Mouse (Mus musculus): ENCODE data around the gene Parp11. TPM values are rescaled to one million over a fixed set of nuclear protein-coding genes. Genes with fewer than 3 reads are reported as not detected.

Gene Parp11
- polyA plus RNA-seq, 1 experiment, result 25.4 TPM

DNA sequence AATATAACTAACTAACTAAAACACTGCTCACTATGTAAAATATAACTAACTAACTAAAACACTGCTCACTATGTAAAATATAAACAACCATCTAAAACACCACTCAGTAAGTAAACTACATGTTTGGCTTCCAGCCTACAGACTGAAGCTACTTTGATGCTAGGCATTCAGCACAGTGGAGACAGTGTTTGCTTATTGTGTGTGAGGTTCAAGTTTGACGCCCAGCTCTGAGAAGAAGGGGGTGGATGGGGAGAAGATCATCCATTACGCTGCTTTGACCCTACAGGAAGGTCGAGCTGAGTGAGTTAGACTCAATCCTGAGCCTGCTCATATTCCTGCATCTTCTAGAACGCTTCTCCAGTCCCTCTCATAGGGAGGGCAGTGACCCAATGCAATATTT is 4.1 kb upstream of the Parp11 start:
- Histone ChIP-seq H3K9ac (ENCODE audit: low read depth, poor library complexity, severe bottlenecking) (no peak overlapping the region), H3K4me3 (ENCODE audit: low read depth, low read length) (no peak overlapping the region), H3K27me3 (ENCODE audit: control insufficient read depth, insufficient read depth, low read length, poor library complexity, severe bottlenecking) (no peaks in the 10 kb centered on the region), H3K36me3 (ENCODE audit: control insufficient read depth, insufficient read depth, low read length, poor library complexity, severe bottlenecking) (no peaks in the 10 kb centered on the region), H3K27ac (ENCODE audit: insufficient read depth, low read length) (no peak overlapping the region), H3K9me3 (replicated peaks; ENCODE audit: control insufficient read depth, insufficient read depth, low read length, poor library complexity, severe bottlenecking) (no peaks in the 10 kb centered on the region), H3K4me1 (ENCODE audit: control insufficient read depth, insufficient read depth, low read length) (no peaks in the 10 kb centered on the region)
- TF ChIP-seq POLR2A (IDR thresholded peaks at IDR 0.05; ENCODE audit: insufficient read depth, low read length) (no peak), EP300 (IDR thresholded peaks at IDR 0.05; ENCODE audit: insufficient read depth, low read depth, low read length) (no peak), CTCF (IDR thresholded peaks at IDR 0.05; ENCODE audit: low read depth, low read length) (no peak)

DNA sequence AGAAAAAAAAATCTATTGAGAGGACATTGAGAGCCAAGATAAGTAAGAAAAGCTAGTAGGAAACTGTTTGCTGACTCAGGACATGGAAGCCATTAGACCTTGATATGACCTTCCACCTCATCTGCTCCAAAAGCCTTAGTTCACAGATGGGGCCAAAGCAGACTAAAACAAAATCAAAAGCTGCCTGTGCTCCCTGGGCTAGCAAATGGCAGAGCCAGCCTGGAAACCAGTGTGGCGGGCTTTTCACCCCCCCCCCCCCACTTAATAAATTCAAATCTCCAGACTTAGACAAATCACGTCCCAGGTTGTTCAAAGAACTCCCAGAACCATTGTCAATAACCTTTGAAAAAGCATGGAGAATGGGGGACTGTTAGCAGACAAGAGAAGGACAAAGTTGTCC is 2.7 kb upstream of the Parp11 start:
- Histone ChIP-seq H3K36me3 (ENCODE audit: control insufficient read depth, insufficient read depth, low read length, poor library complexity, severe bottlenecking) (no peaks in the 10 kb centered on the region), H3K27ac (ENCODE audit: insufficient read depth, low read length) (no peak overlapping the region), H3K9ac (ENCODE audit: low read depth, poor library complexity, severe bottlenecking) (no peak overlapping the region), H3K27me3 (ENCODE audit: control insufficient read depth, insufficient read depth, low read length, poor library complexity, severe bottlenecking) (no peaks in the 10 kb centered on the region; the same call in 1 of the 2 replicates), H3K4me3 (ENCODE audit: low read depth, low read length) (no peak overlapping the region), H3K9me3 (replicated peaks; ENCODE audit: control insufficient read depth, insufficient read depth, low read length, poor library complexity, severe bottlenecking) (no peaks in the 10 kb centered on the region), H3K4me1 (ENCODE audit: control insufficient read depth, insufficient read depth, low read length) (no peaks in the 10 kb centered on the region)
- TF ChIP-seq CTCF (IDR thresholded peaks at IDR 0.05; ENCODE audit: low read depth, low read length) (no peak), EP300 (IDR thresholded peaks at IDR 0.05; ENCODE audit: insufficient read depth, low read depth, low read length) (no peak), POLR2A (IDR thresholded peaks at IDR 0.05; ENCODE audit: insufficient read depth, low read length) (no peak)

DNA sequence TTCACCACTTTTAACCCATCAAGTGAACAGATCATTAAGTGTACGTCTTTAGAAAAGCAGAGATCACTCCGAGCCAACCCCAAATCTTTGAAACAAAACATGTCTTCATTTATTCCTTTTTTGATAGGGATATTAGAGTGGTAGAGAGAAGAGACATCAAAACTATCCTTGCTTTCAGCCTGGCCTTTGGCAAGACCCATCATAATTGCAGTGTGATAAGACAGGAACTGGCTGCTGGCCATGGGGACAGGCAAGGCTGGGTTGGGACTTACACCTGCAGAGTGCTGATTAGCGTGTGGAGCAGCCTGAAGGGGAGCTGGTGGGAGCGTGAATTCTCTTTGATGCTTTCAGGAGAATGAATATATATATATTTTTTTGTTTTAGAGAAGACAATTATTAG is 2.2 kb upstream of the Parp11 start:
- TF ChIP-seq CTCF (IDR thresholded peaks at IDR 0.05; ENCODE audit: low read depth, low read length), result no peak
- no peak for TF ChIP-seq POLR2A (IDR thresholded peaks at IDR 0.05; ENCODE audit: insufficient read depth, low read length)
- no peak for TF ChIP-seq EP300 (IDR thresholded peaks at IDR 0.05; ENCODE audit: insufficient read depth, low read depth, low read length)
- Histone ChIP-seq H3K9me3 (replicated peaks; ENCODE audit: control insufficient read depth, insufficient read depth, low read length, poor library complexity, severe bottlenecking) (no peaks in the 10 kb centered on the region), H3K9ac (ENCODE audit: low read depth, poor library complexity, severe bottlenecking) (no peak overlapping the region), H3K4me3 (ENCODE audit: low read depth, low read length) (no peak overlapping the region), H3K4me1 (ENCODE audit: control insufficient read depth, insufficient read depth, low read length) (no peaks in the 10 kb centered on the region), H3K27me3 (ENCODE audit: control insufficient read depth, insufficient read depth, low read length, poor library complexity, severe bottlenecking) (no peaks in the 10 kb centered on the region; the same call in 1 of the 2 replicates), H3K36me3 (ENCODE audit: control insufficient read depth, insufficient read depth, low read length, poor library complexity, severe bottlenecking) (no peaks in the 10 kb centered on the region), H3K27ac (ENCODE audit: insufficient read depth, low read length) (no peak overlapping the region)

DNA sequence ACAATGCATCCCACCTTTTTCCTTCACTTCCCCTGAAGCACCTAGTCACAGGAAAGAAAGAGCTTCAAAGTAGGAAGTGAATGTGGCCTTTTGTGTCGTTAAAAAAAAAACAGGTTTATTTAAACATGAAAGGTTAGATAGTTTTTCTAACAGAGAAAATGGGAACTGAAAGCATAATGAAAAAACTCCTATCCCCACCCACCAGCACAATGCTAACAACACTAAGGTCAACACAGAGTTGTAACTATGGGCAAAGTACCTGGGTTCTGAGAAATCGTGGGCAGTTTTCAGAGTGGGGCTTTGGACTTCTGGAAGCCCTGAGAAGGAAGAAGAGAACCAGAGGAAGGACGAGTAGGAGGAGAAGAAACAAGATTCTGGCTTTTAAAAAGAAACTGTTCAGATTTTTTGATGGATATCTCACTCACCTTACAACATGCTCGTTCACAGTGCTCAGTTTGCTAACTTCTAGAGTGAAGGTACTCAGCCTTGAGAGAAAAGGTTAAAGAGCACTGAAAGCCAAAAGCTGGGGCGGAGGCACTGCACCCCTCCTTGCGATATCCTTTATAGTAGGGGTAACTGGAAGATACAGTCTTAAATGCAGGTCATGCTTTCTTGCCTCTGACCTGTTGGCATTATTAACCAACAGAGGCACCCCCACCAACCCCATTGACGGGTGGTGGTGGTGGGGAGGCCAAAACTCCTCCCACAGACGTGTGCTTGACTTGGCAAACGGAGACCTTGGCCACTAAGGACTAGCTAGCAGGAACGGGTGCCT is 1.2 kb downstream of the Parp11 start:
- no peaks in the 10 kb centered on the region for H3K4me1 ChIP-seq (ENCODE audit: control insufficient read depth, insufficient read depth, low read length)
- TF ChIP-seq EP300 (IDR thresholded peaks at IDR 0.05; ENCODE audit: insufficient read depth, low read depth, low read length) (no peak), POLR2A (IDR thresholded peaks at IDR 0.05; ENCODE audit: insufficient read depth, low read length) (no peak), CTCF (IDR thresholded peaks at IDR 0.05; ENCODE audit: low read depth, low read length) (no peak)
- no peak overlapping the region for H3K4me3 ChIP-seq (ENCODE audit: low read depth, low read length)
- no peak overlapping the region for H3K9ac ChIP-seq (ENCODE audit: low read depth, poor library complexity, severe bottlenecking)
- no peaks in the 10 kb centered on the region; the same call in 1 of the 2 replicates for H3K27me3 ChIP-seq (ENCODE audit: control insufficient read depth, insufficient read depth, low read length, poor library complexity, severe bottlenecking)
- H3K36me3 ChIP-seq (ENCODE audit: control insufficient read depth, insufficient read depth, low read length, poor library complexity, severe bottlenecking), result no peaks in the 10 kb centered on the region
- no peaks in the 10 kb centered on the region for H3K9me3 ChIP-seq (replicated peaks; ENCODE audit: control insufficient read depth, insufficient read depth, low read length, poor library complexity, severe bottlenecking)
- no peak overlapping the region for H3K27ac ChIP-seq (ENCODE audit: insufficient read depth, low read length)

DNA sequence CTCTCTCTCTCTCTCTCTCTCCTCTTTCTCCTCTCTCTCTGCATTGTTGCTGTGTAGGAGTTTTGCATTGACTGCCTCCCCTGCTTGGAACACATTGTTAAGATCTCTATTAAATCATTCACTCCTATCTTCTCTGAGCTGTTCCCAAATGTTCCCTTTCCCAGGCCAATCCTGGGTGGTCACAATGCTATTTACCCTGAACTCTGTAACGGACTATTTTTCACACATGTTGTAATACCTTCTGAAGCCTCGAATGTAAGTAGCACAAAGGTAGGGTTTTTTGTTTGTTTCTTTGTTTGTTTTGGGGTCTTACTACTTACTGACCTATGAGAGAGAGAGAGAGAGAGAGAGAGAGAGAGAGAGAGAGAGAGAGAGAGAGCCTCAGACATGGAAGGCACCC is 2.2 kb downstream of the Parp11 start:
- H3K9ac ChIP-seq (ENCODE audit: low read depth, poor library complexity, severe bottlenecking), result no peak overlapping the region
- H3K9me3 ChIP-seq (replicated peaks; ENCODE audit: control insufficient read depth, insufficient read depth, low read length, poor library complexity, severe bottlenecking), result no peaks in the 10 kb centered on the region
- TF ChIP-seq POLR2A (IDR thresholded peaks at IDR 0.05; ENCODE audit: insufficient read depth, low read length) (no peak), CTCF (IDR thresholded peaks at IDR 0.05; ENCODE audit: low read depth, low read length) (no peak), EP300 (IDR thresholded peaks at IDR 0.05; ENCODE audit: insufficient read depth, low read depth, low read length) (no peak)
- no peak overlapping the region for H3K4me3 ChIP-seq (ENCODE audit: low read depth, low read length)
- H3K4me1 ChIP-seq (ENCODE audit: control insufficient read depth, insufficient read depth, low read length), result no peaks in the 10 kb centered on the region
- H3K27me3 ChIP-seq (ENCODE audit: control insufficient read depth, insufficient read depth, low read length, poor library complexity, severe bottlenecking), result no peaks in the 10 kb centered on the region; the same call in 1 of the 2 replicates
- H3K36me3 ChIP-seq (ENCODE audit: control insufficient read depth, insufficient read depth, low read length, poor library complexity, severe bottlenecking), result no peaks in the 10 kb centered on the region
- no peak overlapping the region for H3K27ac ChIP-seq (ENCODE audit: insufficient read depth, low read length)

Measured in ES-Bruce4 (cell line).